Mouse (Mus musculus) erythroblast, embryonic 14.5 days (primary cell): ENCODE measurements around the gene Zmiz2. TPM values are rescaled to one million over a fixed set of nuclear protein-coding genes. Genes with fewer than 3 reads are reported as not detected.
"Not testable (repeated sequence)": the region's sequence is repeated elsewhere in the genome, so short reads cannot be mapped to it uniquely, and the experiment has no call there.

Source experiments
- H3K27me3 ChIP-seq: 2 replicates; pipeline ENCODE4 v1.6.1; 2012; ENCODE audit warnings: inconsistent platforms; ENCODE audit not compliant: control insufficient read depth
- H3K36me3 ChIP-seq: 2 replicates; pipeline ENCODE4 v1.6.1; 2012; ENCODE audit warnings: mild to moderate bottlenecking, inconsistent platforms; ENCODE audit not compliant: control insufficient read depth
- H3K4me1 ChIP-seq: 2 replicates; pipeline ENCODE4 v1.6.1; 2012; ENCODE audit warnings: inconsistent platforms; ENCODE audit not compliant: control insufficient read depth
- H3K4me3 ChIP-seq: replicated peaks from 2 replicates; pipeline ENCODE3; 2012; ENCODE audit warnings: moderate library complexity, mild to moderate bottlenecking, inconsistent platforms
- H3K9me3 ChIP-seq: 2 replicates; pipeline ENCODE4 v1.6.1; 2012; ENCODE audit warnings: low read length, inconsistent platforms, mixed read lengths; ENCODE audit not compliant: control insufficient read depth
- GATA1 ChIP-seq: IDR thresholded peaks from 2 replicates; pipeline ENCODE4 v1.6.1; 2012; ENCODE audit warnings: low read length, inconsistent platforms, mixed read lengths
- TAL1 ChIP-seq: IDR thresholded peaks from 3 replicates; pipeline ENCODE4 v1.6.1; 2012; ENCODE audit warnings: low read length, inconsistent platforms, mixed read lengths
- polyA plus RNA-seq: library from polyadenylated mRNA; stranded (reverse); fragments of >175 nt; gene quantifications from 2 replicates; pipeline ENCODE4 v1.2.3, GENCODE M21; 2012

Zmiz2 gene
- polyA plus RNA-seq, 1 experiment = 13.1 TPM

DNA sequence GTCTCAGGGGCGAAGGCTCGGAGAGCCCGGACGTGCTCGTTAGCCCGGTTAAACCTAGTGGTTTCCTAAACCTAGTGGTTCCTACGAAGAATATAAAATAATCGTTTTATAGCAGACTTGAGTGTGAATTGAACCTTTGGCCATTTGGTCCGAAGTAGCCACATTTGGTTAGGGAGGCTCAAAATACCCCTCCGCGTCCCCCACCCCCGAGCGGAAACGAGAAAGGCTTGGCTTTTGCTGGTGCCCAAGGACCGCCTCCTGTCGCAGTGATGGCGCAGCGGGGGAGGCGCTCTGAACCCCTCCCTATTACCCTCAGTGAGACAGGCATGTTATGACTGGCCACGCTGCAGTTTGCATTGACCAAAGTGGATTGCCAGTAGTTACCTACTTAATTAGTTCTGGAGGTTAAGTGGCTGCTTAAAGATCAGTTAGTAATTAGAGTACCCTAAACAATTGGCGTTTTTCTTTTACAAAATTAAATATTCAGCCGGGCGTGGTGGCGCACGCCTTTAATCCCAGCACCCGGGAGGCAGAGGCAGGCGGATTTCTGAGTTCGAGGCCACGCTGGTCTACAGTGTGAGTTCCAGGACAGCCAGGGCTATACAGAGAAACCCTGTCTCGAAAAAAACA lies 27.6 kb downstream of the Zmiz2 start:
- peaks cover 55% of the 10 kb centered on the region for H3K4me1 ChIP-seq
- peaks cover 2% of the 10 kb centered on the region; the same call in 1 of the 2 replicates for H3K27me3 ChIP-seq
- peak overlapping the region; percentile 82 for H3K4me3 ChIP-seq
- H3K36me3 ChIP-seq = peaks cover 65% of the 10 kb centered on the region
- TF ChIP-seq GATA1 (no peak), TAL1 (no peak)
- peaks cover 27% of the 10 kb centered on the region for H3K9me3 ChIP-seq

- TF ChIP-seq TAL1 (no peak), GATA1 (no peak)
- H3K36me3 ChIP-seq = peaks cover 70% of the 10 kb centered on the region
- peaks cover 50% of the 10 kb centered on the region for H3K4me1 ChIP-seq
- H3K27me3 ChIP-seq = peaks cover 2% of the 10 kb centered on the region; the same call in 1 of the 2 replicates
- H3K4me3 ChIP-seq = peak overlapping the region; percentile 82
- H3K9me3 ChIP-seq = peaks cover 25% of the 10 kb centered on the region
Observed at GRCm38 (mm10) chr11:6417069-6417468, 28.2 kb downstream of the Zmiz2 start.

DNA sequence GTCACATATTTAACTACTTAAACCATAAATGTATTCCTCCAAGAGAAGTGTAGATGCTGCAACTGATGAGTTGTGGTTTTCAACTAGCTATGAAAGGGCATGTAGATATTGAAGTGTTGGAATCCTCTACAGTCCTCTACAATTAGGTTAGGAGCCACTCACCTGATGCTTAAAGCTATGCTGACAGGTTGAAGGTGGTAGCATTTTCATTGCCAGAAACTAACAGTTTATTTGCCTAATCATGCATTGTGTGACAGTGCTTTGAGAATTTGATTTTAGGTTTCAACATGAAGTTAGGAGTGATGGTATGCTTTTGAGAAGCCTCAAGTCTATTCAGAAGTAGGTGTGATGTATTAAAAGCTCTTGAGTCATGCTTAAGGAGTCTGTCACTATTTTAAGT lies 28.6 kb downstream of the Zmiz2 start:
- Histone ChIP-seq H3K4me1 (peaks cover 50% of the 10 kb centered on the region), H3K9me3 (peaks cover 21% of the 10 kb centered on the region), H3K36me3 (peaks cover 74% of the 10 kb centered on the region), H3K4me3 (peak overlapping the region; percentile 82), H3K27me3 (peaks cover 2% of the 10 kb centered on the region; the same call in 1 of the 2 replicates)
- TF ChIP-seq GATA1 (no peak), TAL1 (no peak)

DNA sequence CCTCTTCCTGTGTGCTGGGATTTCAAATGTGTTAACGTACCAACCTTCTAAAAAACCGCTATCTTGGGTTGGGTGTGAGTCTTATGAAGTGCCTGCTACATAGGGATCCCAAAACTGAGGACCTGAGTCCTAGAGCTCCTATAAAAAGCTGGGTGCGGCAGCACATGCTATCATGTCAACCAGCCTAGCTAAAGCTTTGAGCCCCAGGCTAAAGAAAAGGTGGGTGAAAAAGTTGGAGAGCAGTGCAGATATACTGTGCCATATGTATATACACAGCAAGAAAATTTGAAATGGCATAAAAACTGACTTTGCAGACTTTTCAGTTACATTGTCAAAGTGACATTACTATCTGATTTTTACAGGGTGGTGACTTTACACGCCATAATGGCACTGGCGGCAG lies 29.9 kb downstream of the Zmiz2 start:
- Histone ChIP-seq H3K27me3 (no peaks in the 10 kb centered on the region), H3K4me1 (peaks cover 51% of the 10 kb centered on the region), H3K36me3 (peaks cover 78% of the 10 kb centered on the region), H3K9me3 (peaks cover 8% of the 10 kb centered on the region), H3K4me3 (no peak overlapping the region)
- TF ChIP-seq TAL1 (no peak), GATA1 (no peak)

DNA sequence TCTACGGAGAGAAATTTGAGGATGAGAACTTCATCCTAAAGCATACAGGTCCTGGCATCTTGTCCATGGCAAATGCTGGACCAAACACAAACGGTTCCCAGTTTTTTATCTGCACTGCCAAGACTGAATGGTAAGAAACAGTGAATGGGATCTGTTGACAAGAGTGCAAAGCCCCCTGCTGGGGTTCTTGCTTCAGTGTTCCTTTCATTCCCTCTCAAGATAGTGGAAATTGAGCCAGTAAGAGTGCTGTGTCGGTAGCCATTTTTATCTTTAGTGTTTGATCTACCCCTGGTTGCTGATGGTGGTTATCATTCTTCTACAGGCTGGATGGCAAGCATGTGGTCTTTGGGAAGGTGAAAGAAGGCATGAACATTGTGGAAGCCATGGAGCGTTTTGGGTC lies 30.3 kb downstream of the Zmiz2 start:
- peaks cover 51% of the 10 kb centered on the region for H3K4me1 ChIP-seq
- H3K36me3 ChIP-seq = peaks cover 79% of the 10 kb centered on the region

GRCm38 (mm10) chr11:6420283-6420703 lies 31.4 kb downstream of the Zmiz2 start:
- no peak for TF ChIP-seq TAL1
- TF ChIP-seq GATA1 = no peak
- peaks cover 79% of the 10 kb centered on the region for H3K36me3 ChIP-seq
- H3K4me1 ChIP-seq = peaks cover 40% of the 10 kb centered on the region
- H3K9me3 ChIP-seq = no peaks in the 10 kb centered on the region
- H3K27me3 ChIP-seq = no peaks in the 10 kb centered on the region
- H3K4me3 ChIP-seq = no peak overlapping the region

More for the DNA sequence above, 30.3 kb downstream of the Zmiz2 start:
- H3K4me3 ChIP-seq, H3K9me3 ChIP-seq, H3K27me3 ChIP-seq: not testable (repeated sequence)

DNA sequence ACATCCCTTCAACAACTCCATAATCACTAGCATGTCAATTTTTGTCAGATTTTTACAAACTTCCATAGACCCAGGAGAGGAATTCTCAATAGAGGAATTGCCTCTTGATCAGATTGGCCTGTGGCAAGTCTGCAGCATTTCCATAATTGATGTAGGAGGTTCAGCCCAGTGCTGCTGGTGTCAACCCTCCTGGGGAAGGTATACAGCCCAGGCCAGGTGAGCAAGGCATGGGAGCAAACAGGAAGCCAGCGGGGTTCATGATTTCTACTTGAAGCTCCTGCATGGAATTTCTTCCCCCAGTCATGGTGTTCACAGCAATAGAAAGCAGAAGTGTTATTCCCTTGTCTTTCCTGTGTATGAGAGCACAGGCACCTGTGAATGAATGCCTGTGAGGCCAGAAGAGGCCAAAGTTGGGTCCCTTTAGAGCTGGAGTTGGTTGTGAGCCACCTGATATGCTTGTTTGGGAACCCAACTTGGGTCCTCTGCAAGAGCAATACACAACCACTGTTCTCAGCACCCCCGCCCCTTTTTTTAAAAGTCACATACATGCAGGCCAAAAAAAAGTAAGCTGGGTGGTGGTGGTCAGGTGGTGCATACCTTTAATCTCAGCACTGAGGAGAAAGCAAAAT lies 32.0 kb downstream of the Zmiz2 start:
- H3K4me1 ChIP-seq = peaks cover 34% of the 10 kb centered on the region

DNA sequence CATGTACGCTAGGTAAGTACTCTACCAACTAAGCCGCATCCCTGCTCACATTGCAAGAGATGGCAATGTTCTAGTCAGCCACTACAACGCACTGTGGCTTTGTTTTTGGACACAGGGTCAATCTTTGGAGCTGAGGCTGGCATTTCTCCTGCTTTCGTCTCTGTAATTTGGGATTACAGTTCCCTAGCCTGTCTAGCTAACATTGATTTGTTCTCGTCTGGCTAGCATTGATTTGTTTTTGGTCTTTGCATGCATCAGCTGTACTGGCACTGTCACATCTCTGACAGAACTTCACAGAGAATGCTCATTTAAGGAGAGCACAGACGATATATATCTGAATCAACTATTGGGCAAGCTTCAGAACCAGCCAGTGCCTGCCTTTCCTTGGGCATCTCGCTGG lies 41.3 kb downstream of the Zmiz2 start:
- no peak overlapping the region for H3K4me3 ChIP-seq
- no peaks in the 10 kb centered on the region for H3K9me3 ChIP-seq
- TF ChIP-seq GATA1 (no peak), TAL1 (no peak)
- no peaks in the 10 kb centered on the region for H3K27me3 ChIP-seq
- H3K4me1 ChIP-seq = no peaks in the 10 kb centered on the region; the same call in 1 of the 2 replicates
- peaks cover 99% of the 10 kb centered on the region for H3K36me3 ChIP-seq

More for the DNA sequence above, 32.0 kb downstream of the Zmiz2 start:
- Histone ChIP-seq H3K27me3 (no peaks in the 10 kb centered on the region), H3K9me3 (no peaks in the 10 kb centered on the region), H3K4me3 (no peak overlapping the region), H3K36me3 (peaks cover 83% of the 10 kb centered on the region)
- no peak for TF ChIP-seq GATA1
- TF ChIP-seq TAL1 = no peak

- Histone ChIP-seq H3K4me3 (no peak overlapping the region), H3K36me3 (peaks cover 98% of the 10 kb centered on the region)
Observed at GRCm38 (mm10) chr11:6436442-6436841, 47.6 kb downstream of the Zmiz2 start.

More at GRCm38 (mm10) chr11:6436442-6436841, 47.6 kb downstream of the Zmiz2 start:
- Histone ChIP-seq H3K27me3 (no peaks in the 10 kb centered on the region), H3K4me1 (peaks cover 6% of the 10 kb centered on the region), H3K9me3 (no peaks in the 10 kb centered on the region)
- TF ChIP-seq GATA1 (no peak), TAL1 (no peak)
